Mouse (Mus musculus) cortical plate, adult 2 months (tissue): Measurements from ENCODE around the gene Plk3. TPM values are rescaled to one million over a fixed set of nuclear protein-coding genes. Genes with fewer than 3 reads are reported as not detected.

Source experiments
- H3K27ac ChIP-seq: fragments of 200-500 bp; 2 replicates; pipeline ENCODE4 v1.5.1; 2012; ENCODE audit warnings: low read length, control low read depth, inconsistent platforms; ENCODE audit not compliant: insufficient read depth
- H3K4me1 ChIP-seq: fragments of 200-500 bp; 2 replicates; pipeline ENCODE4 v1.6.1; 2011; ENCODE audit warnings: low read length; ENCODE audit not compliant: control insufficient read depth, insufficient read depth
- H3K4me3 ChIP-seq: fragments of 200-500 bp; 2 replicates; pipeline ENCODE4 v1.5.1; 2011; ENCODE audit warnings: mild to moderate bottlenecking, low read length, control low read depth; ENCODE audit not compliant: insufficient read depth
- CTCF ChIP-seq: fragments of 200-500 bp; IDR thresholded peaks from 2 replicates; pipeline ENCODE4 v1.5.1; 2011; ENCODE audit warnings: mild to moderate bottlenecking, control low read depth, low read length; ENCODE audit not compliant: insufficient read depth; ENCODE audit errors: extremely low read depth
- POLR2A ChIP-seq: fragments of 200-500 bp; IDR thresholded peaks from 2 replicates; pipeline ENCODE4 v1.6.1; 2011; ENCODE audit warnings: mild to moderate bottlenecking, low read length, control low read depth; ENCODE audit not compliant: insufficient read depth; ENCODE audit errors: extremely low read depth
- polyA plus RNA-seq: library from polyadenylated mRNA; depleted of rRNA; stranded (reverse); fragments of >200 nt; gene quantifications from 2 replicates; pipeline ENCODE4 v1.2.3, GENCODE M21; 2012

Gene Plk3
- polyA plus RNA-seq, 1 experiment = 19.5 TPM

DNA sequence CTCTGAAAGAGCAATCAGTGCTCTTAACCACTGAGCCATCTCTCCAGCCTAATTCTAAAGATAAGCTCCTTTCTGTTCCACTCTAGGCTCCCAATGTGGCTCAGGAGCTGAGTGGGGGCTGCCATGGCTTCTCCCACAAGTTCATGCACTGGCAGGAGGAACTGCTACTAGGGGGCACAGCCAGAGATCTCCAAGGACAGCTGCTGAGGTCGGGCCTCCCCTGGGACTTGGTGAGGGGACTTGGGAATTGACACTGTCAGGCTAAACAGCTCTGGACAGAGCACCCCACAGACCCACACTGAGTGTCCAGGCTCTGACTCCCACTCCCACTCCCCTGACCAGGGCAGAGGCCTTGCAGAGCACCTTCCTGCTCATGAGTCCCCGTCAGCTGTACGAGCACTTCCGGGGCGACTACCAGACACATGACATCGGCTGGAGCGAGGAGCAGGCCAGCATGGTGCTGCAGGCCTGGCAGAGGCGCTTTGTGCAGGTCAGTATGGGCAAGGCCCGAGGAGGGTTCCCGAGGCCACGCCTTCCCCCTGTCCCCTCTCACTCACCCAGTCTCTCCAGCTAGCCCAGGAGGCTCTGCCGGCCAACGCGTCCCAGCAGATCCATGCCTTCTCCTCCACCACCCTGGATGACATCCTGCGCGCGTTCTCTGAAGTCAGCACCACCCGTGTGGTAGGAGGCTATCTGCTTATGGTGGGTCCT is 25.8 kb downstream of the Plk3 start:
- Histone ChIP-seq H3K4me1 (no peaks in the 10 kb centered on the region), H3K4me3 (no peak overlapping the region), H3K27ac (no peak overlapping the region)
- TF ChIP-seq CTCF = no peak
- TF ChIP-seq POLR2A = no peak

DNA sequence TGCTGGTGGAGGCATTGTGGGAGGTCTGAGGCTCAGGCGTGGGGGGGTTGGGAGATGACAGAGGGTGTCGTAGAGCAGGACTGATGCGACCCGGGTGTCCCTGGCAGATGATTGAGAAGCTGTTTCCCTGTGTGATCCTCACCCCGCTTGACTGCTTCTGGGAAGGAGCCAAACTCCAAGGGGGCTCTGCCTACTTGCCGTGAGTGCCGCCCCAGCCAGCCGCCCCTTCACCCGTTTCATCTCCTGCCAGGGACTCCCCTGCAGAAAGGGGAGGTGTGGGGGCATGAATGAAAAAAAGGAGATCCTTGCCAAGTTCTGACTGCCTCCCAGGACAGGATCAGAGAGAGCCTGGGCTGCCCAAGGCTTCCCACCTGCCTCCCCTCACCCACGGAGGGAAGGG is 28.6 kb downstream of the Plk3 start:
- no peak overlapping the region for H3K4me3 ChIP-seq
- TF ChIP-seq CTCF (no peak), POLR2A (no peak)
- no peaks in the 10 kb centered on the region for H3K4me1 ChIP-seq
- no peak overlapping the region for H3K27ac ChIP-seq

DNA sequence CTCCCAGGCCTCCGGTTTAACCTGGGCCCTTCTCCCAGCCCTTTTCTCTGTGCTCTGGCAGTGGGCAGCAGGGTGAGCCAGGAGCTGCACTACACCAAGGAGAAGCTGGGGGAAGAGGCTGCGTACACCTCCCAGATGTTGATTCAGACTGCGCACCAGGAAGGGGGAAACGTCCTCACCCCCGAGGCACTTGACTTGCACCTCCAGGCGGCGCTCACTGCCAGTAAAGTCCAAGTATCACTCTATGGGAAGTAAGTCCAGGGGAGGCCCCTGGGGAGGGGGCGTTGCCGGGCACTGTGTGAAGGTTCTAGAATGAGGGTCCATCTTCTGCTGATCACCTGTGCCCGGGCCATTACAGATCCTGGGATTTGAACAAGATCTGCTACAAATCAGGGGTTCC is 29.1 kb downstream of the Plk3 start:
- TF ChIP-seq CTCF (no peak), POLR2A (no peak)
- Histone ChIP-seq H3K4me3 (no peak overlapping the region), H3K27ac (no peak overlapping the region), H3K4me1 (no peaks in the 10 kb centered on the region)

DNA sequence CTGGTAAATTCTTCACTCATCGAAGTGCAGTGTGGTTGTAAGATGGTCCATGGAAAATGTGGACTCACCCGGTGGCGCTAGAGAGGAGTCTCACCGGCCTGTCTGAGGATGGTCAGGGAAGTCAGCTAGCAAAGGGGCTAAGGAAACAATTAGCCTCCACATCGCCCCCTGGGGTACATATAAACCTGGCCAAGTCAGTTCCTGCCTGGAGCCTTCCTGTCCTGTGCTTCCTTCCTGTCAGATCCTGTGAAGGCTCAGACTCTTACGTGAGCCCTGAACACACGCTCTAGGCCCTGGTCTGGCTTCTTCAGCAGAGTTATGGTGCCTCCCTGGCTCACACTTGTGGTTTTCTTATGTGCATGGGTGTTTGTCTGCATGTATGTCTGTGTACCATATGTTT is 32.5 kb downstream of the Plk3 start:
- H3K4me1 ChIP-seq = peaks cover 2% of the 10 kb centered on the region; the same call in 1 of the 2 replicates
- TF ChIP-seq POLR2A (no peak), CTCF (no peak)
- H3K27ac ChIP-seq = no peak overlapping the region
- no peak overlapping the region for H3K4me3 ChIP-seq

DNA sequence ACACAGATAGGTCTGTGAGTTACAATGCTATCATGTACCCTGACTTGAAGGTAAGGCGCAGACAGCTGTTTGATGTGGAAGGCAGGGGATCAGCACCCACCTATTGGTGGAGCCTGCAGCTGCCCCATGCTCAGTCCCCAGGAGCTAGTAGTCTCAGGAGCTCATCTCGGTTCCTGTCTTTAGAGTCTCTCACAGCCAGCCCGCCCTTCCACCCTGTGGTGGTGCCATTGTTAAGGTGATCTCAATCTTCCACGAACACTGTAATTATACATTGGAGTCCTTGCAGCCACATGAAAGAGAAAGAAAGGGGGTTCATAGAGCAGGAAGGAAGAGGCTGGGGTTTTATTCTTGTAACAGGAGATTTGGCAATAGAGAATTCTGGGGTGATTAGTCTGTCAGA is 33.7 kb downstream of the Plk3 start:
- TF ChIP-seq CTCF (no peak), POLR2A (no peak)
- Histone ChIP-seq H3K4me1 (peaks cover 2% of the 10 kb centered on the region; the same call in 1 of the 2 replicates), H3K4me3 (no peak overlapping the region), H3K27ac (no peak overlapping the region)

DNA sequence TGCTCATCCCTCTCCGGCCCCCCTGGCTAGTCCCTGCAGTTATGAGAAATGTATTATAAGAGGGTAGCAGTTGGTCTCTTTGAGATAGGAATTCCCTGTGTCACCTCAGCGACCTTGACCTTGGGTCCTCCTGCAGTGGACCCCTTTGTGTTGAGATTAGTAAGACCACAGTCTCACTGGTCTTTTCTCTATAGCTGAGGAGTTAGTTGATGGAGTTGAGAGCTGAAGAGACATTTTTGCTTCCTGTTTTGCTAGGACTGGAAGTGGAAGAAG is 35.1 kb downstream of the Plk3 start:
- Histone ChIP-seq H3K4me1 (peaks cover 2% of the 10 kb centered on the region; the same call in 1 of the 2 replicates), H3K4me3 (no peak overlapping the region), H3K27ac (no peak overlapping the region)
- TF ChIP-seq CTCF = no peak
- TF ChIP-seq POLR2A = no peak

DNA sequence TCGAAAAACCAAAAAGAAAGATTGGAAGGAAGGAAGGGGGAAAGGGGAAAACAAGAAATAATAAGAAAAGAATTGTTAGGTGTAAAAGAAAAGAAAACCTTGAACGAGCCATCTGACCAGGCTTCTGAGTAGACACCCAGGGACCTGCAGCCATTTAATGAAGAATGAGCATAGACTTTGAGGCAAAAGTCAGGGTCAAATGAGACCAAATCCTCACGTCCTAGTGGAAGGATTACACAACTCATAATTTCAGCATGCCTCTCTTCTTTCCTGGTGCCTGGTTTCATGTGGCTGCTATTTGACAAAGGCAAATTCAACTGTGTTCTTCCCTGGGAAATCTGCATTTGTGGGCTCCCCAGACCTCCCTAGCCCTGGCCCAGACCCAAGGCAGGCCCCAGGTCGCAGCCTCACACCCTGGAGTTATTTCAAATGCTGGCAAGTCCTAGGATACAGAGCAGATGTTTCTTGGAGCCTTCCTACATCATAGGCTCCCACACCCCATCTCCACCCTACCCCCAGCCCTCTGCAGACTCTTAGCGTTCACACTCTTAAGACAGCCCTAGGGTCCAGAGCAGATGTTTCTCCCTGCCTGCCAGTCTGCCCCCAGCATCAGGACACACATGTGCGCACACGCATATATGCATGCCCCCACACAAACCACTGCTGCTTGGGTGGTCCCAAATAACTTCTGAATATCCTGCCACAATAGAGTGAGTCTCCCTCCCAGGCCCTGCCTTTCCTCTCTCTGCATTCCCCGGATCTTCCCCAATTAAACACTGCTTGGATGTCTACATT is 35.6 kb downstream of the Plk3 start:
- H3K4me1 ChIP-seq = peaks cover 2% of the 10 kb centered on the region; the same call in 1 of the 2 replicates
- no peak overlapping the region for H3K4me3 ChIP-seq
- TF ChIP-seq CTCF (no peak), POLR2A (no peak)
- H3K27ac ChIP-seq = no peak overlapping the region

DNA sequence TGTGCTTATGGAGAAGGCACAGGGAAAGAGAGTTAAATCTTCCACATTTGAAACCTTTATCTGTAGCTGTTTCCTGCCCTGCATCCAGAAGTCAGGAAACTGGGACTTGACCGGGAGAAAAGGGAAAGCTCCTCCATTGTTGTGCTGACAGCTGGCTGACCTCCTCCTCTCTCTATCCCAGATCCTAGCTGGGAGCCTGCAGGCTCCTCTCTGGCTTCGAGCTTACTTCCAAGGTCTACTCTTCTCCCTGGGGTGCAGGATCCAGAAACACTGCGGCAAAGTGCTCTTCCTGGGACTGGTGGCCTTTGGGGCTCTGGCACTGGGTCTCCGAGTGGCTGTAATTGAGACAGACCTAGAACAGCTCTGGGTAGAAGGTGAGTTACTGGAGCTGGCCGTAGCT is 37.1 kb downstream of the Plk3 start:
- Histone ChIP-seq H3K4me3 (peak overlapping the region; percentile 33), H3K27ac (no peak overlapping the region), H3K4me1 (peaks cover 2% of the 10 kb centered on the region; the same call in 1 of the 2 replicates)
- TF ChIP-seq POLR2A = no peak
- no peak for TF ChIP-seq CTCF

DNA sequence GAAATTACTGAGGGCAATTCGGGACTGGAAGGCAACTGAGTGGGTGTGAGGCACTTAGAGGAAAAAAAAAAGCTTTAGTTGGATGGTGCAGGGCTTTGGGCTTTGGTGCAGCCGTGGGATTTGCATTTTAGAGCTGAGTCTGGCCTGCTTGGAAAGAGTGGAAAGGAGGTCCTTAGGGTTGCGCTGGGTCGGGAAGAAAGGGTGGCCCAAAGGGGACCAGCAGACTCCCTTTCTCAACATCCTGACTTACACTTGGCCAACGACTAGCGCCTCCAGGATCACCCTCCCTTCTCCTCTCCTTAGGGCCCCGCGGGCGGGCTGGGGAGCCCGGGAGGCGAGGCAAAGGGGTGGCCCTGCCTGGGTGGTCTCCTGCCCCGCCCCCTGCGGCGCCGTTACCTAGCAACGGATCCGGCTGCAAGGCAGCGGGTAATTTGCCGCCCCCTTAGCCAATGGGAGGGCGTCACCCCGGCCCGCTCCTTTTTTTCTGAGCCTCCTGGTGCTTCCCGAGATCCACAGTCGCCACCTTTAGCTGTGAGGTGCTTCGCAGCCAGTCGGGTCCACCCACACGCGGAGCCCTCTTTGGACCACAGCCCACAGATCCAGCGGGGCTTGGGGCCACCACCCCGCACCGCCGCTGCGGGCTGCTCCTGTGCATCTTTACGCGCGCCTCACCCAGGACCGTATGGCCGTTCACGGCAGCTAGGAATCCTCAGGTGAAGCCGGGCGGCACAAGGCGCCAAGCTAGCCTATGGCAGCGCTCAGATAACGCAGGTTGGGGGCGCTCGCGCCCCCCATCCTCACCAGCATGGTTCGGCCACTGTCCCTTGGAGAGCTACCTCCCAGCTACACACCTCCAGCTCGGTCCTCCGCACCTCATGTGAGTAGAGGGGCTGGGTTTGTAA is 38.0 kb downstream of the Plk3 start, which contains the start of gene Ptch2:
Ptch2 (plus strand) TSS at position 525 of the 902 bp plus-strand sequence.
- TF ChIP-seq CTCF (no peak), POLR2A (no peak)
- peaks cover 2% of the 10 kb centered on the region; the same call in 1 of the 2 replicates for H3K4me1 ChIP-seq
- no peak within 1 kb of the TSS for H3K27ac ChIP-seq
- peak within 1 kb of the TSS; percentile 33 for H3K4me3 ChIP-seq
